Mouse (Mus musculus) megakaryocyte, adult 5-6 weeks (primary cell): ENCODE data around the gene Atp1a3. TPM values are rescaled to one million over a fixed set of nuclear protein-coding genes. Genes with fewer than 3 reads are reported as not detected.

Experiments used
- ATAC-seq: 2 replicates; pipeline ENCODE4 v1.8.0; 2016; ENCODE audit warnings: mild to moderate bottlenecking, inconsistent platforms; ENCODE audit not compliant: poor library complexity, severe bottlenecking
- total RNA-seq, 2 experiments: library from RNA; stranded (forward) in 1 of 2; stranded (reverse) in 1 of 2; fragments of 153-499, 151-499 nt in 1 of 2; fragments of 221-1000, 200-1000 nt in 1 of 2; gene quantifications; 2 replicates each; pipeline versions ENCODE4 v1.2.3 to v1.2.4; 2015 to 2017

Gene Atp1a3
- total RNA-seq, 2 experiments from 2014 or later: 106 to 128 TPM

DNA sequence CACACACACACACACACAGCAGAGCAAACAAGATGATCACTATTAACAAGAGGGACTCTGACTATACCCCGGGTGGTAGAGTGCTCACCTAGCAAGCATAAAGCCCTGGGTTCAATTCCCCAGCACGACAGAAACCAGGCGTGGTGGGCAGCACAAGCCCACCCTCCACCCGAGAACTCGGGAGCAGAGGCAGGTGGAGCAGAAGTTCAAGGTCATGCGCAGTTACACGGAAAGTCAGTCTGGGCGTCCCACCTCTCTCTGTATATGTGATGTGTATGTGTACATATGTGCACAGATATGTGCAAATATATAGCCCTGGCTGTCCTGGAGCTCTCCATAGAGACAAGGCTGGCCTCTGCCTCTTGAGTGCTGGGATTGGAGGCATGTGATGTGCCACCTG is 37.8 kb downstream of the Atp1a3 start:
- ATAC-seq: no peak

DNA sequence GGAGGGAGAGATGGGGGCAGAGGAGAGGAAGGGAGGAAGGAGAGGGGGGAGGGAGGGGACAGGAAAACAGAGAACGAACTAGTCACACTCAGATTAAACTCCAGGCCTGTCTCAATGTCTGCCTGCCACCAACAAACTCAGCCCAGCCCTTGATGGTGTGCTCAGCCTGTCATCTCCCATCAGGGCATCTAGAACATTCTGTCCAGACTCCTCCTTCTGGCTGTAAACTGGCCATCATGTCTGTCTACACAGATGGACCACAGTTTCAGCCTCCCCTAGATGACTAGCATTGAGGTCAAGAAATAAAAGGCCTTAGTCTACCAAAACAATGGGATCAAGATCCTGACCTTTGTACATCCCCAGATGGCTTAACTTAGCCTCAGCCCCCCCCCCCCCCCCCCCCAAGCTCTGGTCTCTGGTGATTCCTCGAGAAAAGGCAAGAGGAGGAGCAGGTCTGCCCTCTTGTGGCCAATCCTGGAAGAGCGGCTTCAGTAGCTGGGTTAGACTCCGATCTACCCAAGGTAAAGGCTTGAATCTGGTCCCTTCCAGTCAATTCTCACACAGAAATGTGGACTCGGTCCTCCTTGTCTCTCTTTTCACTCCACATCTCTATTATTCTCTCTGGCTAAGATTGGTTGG is 40.7 kb downstream of the Atp1a3 start:
- ATAC-seq: peak; percentile 87

- ATAC-seq: no peak
These were observed 41.5 kb downstream of the Atp1a3 start for GRCm38 (mm10) chr7:24964288-24964687.

DNA sequence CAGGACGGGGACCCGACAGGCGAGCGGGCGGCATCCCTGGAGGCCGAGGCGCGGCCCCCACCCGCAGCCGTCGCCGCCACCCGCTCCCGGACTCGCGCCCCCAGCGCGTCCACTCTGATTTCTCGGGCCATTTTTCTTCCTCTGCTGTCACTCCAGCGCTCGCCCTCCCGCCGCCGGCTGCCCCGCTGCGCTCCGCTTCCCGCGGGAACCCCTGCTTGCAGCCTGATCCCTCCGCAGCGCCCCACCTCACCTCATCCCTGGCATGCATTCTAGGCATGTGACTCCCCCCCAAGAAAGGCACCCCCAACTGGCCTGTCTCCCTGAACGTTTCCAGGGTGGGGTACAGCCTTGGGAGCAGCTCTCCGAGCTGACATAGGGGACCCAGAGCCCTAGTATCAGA is 50.5 kb downstream of the Atp1a3 start:
- no peak for ATAC-seq

GRCm38 (mm10) chr7:24954450-24954849 is 51.3 kb downstream of the Atp1a3 start:
- peak; percentile 87 for ATAC-seq

DNA sequence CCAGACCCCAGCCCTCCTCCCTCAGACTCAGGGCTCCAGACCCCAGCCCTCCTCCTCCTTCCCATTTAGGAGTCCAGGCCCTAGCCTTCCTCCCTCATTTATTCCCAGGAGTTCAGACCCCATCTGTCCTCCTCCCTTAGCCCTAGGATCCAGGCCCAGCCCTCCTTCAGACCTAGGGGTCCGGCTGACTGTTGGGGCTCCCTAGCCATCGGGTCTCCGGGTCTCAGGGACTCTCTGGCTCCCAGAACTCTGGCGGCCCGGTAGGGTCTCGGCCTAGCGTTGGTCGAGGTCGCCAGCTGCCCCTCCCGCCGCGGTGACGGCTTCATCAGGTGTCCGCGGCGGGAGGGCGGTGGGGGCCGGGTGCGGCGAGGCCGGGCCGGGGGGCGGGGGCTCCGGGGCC is 51.8 kb downstream of the Atp1a3 start:
- no peak for ATAC-seq

DNA sequence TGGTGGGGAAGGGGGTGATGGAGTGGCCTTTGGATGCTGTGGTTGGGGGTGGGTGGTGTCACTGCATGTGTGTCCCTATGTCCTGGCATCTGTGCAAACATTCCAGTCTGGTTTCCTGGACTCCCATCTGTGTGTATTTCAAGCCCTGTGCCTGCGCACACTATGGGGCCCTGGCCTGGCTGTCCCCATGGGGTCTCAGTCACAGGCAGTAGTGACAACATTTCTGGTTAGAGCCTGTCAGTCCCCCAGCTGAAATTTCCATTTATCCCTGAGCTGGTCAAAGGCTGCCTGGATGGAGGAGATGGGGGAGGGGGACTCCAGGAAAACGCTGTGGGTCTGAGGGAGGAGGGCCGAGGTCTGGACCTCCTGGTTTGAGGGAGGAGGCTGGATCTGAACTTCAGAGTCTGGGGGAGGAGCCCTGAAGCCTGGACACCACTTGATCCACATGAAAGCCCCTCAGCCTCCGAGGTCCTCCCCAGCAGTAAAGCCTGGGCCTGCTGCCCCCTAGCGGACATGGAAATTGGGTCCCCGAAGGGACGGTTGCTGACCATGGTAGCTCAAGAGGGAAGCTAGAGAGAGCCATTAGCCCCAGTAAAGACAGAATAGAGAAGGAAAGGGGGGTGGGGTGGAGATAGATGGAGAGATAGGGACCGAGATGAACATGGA is 55.7 kb downstream of the Atp1a3 start:
- peak; percentile 74 for ATAC-seq

DNA sequence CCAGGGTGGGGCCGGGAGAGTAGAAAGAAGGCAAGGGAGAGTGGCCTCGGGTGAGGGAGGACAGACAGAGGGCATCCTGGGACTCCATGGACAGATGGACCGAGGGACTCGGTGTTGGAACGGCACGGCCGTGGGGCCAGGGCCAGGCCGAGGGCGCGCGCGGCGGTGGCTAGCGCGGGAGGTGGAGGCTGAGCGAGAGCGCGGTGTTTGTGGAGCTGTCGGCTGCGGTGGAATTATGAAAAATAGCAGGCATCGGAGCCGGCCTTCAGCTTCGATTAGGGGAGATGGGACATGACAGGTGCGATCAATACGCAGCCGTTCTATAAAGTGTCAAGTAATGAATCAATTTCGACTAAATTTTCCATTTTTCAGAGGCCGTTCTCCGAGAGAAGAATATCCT is 57.0 kb downstream of the Atp1a3 start:
- no peak for ATAC-seq

GRCm38 (mm10) chr7:24947316-24948048 is 58.3 kb downstream of the Atp1a3 start:
- no peak for ATAC-seq

DNA sequence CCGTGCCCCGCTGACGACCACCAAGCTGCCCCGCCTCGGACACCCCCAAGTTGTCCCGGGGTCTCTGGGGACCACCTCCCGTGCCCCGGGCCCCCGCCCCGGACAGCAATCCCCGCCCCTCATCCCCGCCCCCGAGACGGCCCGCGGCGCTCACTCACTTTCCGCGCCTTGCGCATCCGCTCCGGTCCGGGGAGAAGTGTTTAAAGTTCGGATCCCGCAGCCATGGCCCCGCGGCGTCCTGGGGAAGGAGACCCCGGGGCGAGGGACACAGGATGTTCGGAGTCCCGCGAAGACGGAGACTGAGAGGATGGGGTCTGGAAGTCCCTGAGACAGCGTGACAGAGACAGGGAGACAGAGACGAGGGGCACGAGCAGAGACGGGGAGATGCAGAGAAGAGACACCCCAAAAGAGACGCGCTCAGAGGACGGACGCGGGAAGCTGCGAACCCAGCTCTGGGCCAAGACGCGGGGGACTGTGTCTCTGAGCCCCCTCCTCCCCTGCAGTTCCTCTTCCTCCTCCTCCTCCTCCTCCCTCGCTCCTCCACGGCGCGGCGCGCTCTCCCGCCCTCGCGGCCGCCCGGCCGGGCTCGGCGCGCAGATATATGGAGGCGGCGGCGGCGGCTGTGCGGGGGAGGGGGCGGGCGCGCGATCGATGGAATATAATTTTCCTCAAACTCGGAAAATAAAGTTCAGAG is 61.4 kb downstream of the Atp1a3 start, which contains the start of gene Gm4881:
TSS of gene Gm4881 (minus strand) at position 238 of the 694 bp plus-strand sequence.
- no peak for ATAC-seq

DNA sequence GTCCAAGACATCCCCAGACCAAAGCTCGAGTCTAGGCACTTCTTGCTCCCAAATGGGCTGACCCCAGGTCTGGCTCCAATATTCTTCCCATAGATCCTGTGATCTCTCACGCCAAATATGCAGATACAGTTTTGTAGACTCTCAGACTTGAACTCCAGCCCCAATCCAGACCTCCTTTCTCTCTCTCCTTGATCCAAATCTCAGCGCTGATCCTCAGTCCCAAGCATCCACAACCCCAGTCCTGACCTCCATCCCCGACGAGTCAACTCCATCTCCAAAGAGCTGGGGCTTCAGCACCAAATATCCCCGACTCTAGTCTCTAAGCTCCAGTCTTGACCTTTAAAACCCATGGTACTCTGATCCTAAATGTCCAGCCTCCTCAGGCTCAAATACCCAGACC is 62.1 kb downstream of the Atp1a3 start:
- ATAC-seq: no peak

- ATAC-seq: no peak
These were observed 74.1 kb downstream of the Atp1a3 start for GRCm38 (mm10) chr7:24931651-24932050.

GRCm38 (mm10) chr7:24930475-24930874 is 75.3 kb downstream of the Atp1a3 start:
- ATAC-seq: no peak

Other genes with a start within 250 kb of the Atp1a3 start
- gene Cd177, start 245.6 kb downstream of the Atp1a3 start, total RNA-seq (2015): 170 and 199 TPM in 2 replicates
- 392 and 399 TPM in 2 replicates for gene Cd177, start 245.6 kb downstream of the Atp1a3 start, total RNA-seq (2017)
- gene Ceacam10, start 228.8 kb downstream of the Atp1a3 start, total RNA-seq (2015): 44.7 and 45.0 TPM in 2 replicates
- gene Ceacam10, start 228.8 kb downstream of the Atp1a3 start, total RNA-seq (2017): 43.5 and 48.5 TPM in 2 replicates
- gene Gm9844, start 143.7 kb downstream of the Atp1a3 start, total RNA-seq (2015): 9.6 and 10.0 TPM in 2 replicates
- 40.8 and 73.5 TPM in 2 replicates for gene Gm9844, start 143.7 kb downstream of the Atp1a3 start, total RNA-seq (2017)
- gene Lypd4, start 136.0 kb downstream of the Atp1a3 start, total RNA-seq (2015): not detected in 2 replicates
- not detected in 2 replicates for gene Lypd4, start 136.0 kb downstream of the Atp1a3 start, total RNA-seq (2017)
- gene Dmrtc2, start 135.9 kb downstream of the Atp1a3 start, total RNA-seq (2015): not detected in 2 replicates
- not detected in 2 replicates for gene Dmrtc2, start 135.9 kb downstream of the Atp1a3 start, total RNA-seq (2017)
- gene Rps19, start 121.6 kb downstream of the Atp1a3 start, total RNA-seq (2015): 1,493 and 1,909 TPM in 2 replicates
- gene Rps19, start 121.6 kb downstream of the Atp1a3 start, total RNA-seq (2017): 575 and 756 TPM in 2 replicates
- 0.64 and 1.0 TPM in 2 replicates for gene Cd79a, start 108.6 kb downstream of the Atp1a3 start, total RNA-seq (2015)
- gene Cd79a, start 108.6 kb downstream of the Atp1a3 start, total RNA-seq (2017): 0.18 and 0.24 TPM in 2 replicates
- gene Arhgef1, start 103.0 kb downstream of the Atp1a3 start, total RNA-seq (2015): 142 and 156 TPM in 2 replicates
- 116 and 142 TPM in 2 replicates for gene Arhgef1, start 103.0 kb downstream of the Atp1a3 start, total RNA-seq (2017)
- gene Gm4881, start 61.5 kb downstream of the Atp1a3 start, total RNA-seq (2015): not detected in 2 replicates
- not detected in 2 replicates for gene Gm4881, start 61.5 kb downstream of the Atp1a3 start, total RNA-seq (2017)
- 85.5 and 102 TPM in 2 replicates for gene Rabac1, start 33.2 kb downstream of the Atp1a3 start, total RNA-seq (2015)
- 73.1 and 79.3 TPM in 2 replicates for gene Rabac1, start 33.2 kb downstream of the Atp1a3 start, total RNA-seq (2017)
- 1.1 and 1.6 TPM in 2 replicates for gene Grik5, start 66.4 kb upstream of the Atp1a3 start, total RNA-seq (2015)
- gene Grik5, start 66.4 kb upstream of the Atp1a3 start, total RNA-seq (2017): 2.0 and 2.6 TPM in 2 replicates
- gene Zfp574, start 66.6 kb upstream of the Atp1a3 start, total RNA-seq (2015): 6.7 and 6.8 TPM in 2 replicates
- gene Zfp574, start 66.6 kb upstream of the Atp1a3 start, total RNA-seq (2017): 6.8 and 7.2 TPM in 2 replicates
- gene Pou2f2, start 173.8 kb upstream of the Atp1a3 start, total RNA-seq (2015): 30.1 and 31.6 TPM in 2 replicates
- 5.2 and 6.1 TPM in 2 replicates for gene Pou2f2, start 173.8 kb upstream of the Atp1a3 start, total RNA-seq (2017)
- 14.5 and 19.7 TPM in 2 replicates for gene Dedd2, start 214.7 kb upstream of the Atp1a3 start, total RNA-seq (2015)
- gene Dedd2, start 214.7 kb upstream of the Atp1a3 start, total RNA-seq (2017): 17.8 and 18.8 TPM in 2 replicates
- gene Zfp526, start 215.5 kb upstream of the Atp1a3 start, total RNA-seq (2015): 7.2 and 7.6 TPM in 2 replicates
- gene Zfp526, start 215.5 kb upstream of the Atp1a3 start, total RNA-seq (2017): 5.2 and 8.3 TPM in 2 replicates
- 90.1 and 90.2 TPM in 2 replicates for gene Gsk3a, start 231.9 kb upstream of the Atp1a3 start, total RNA-seq (2015)
- gene Gsk3a, start 231.9 kb upstream of the Atp1a3 start, total RNA-seq (2017): 58.7 and 60.8 TPM in 2 replicates
- gene Erf, start 244.8 kb upstream of the Atp1a3 start, total RNA-seq (2015): 4.9 and 6.5 TPM in 2 replicates
- 2.6 and 5.3 TPM in 2 replicates for gene Erf, start 244.8 kb upstream of the Atp1a3 start, total RNA-seq (2017)